Mouse (Mus musculus): ENCODE measurements around the gene Mast4. TPM values are rescaled to one million over a fixed set of nuclear protein-coding genes. Genes with fewer than 3 reads are reported as not detected.

The Mast4 gene
- polyA plus RNA-seq, 1 experiment from 2014 or later, result 15.2 TPM

- ATAC-seq, result no peak
- no peak overlapping the region for H3K27ac ChIP-seq
- no peak overlapping the region for H3K4me2 ChIP-seq
- H3K27me3 ChIP-seq, result no peaks in the 10 kb centered on the region
- no peak overlapping the region for H3K9ac ChIP-seq
- no peaks in the 10 kb centered on the region for H3K36me3 ChIP-seq (ENCODE audit: poor library complexity, severe bottlenecking)
- H3K9me3 ChIP-seq (replicated peaks), result no peaks in the 10 kb centered on the region
- WGBS, result 90% methylated on average over 6 of the region's 6 CpGs
- no peak overlapping the region for H3K4me3 ChIP-seq
- peaks cover 14% of the 10 kb centered on the region for H3K4me1 ChIP-seq
These were observed 644.9 kb downstream of the Mast4 start for GRCm38 (mm10) chr13:102689201-102690090.

GRCm38 (mm10) chr13:102688121-102688520 lies 646.2 kb downstream of the Mast4 start:
- Histone ChIP-seq H3K4me2 (no peak overlapping the region), H3K27ac (no peak overlapping the region), H3K4me3 (no peak overlapping the region), H3K36me3 (ENCODE audit: poor library complexity, severe bottlenecking) (no peaks in the 10 kb centered on the region), H3K9ac (no peak overlapping the region), H3K4me1 (peaks cover 14% of the 10 kb centered on the region), H3K27me3 (no peaks in the 10 kb centered on the region), H3K9me3 (replicated peaks) (no peaks in the 10 kb centered on the region)
- ATAC-seq, result no peak
- WGBS, result 94% methylated on average over 1 of the region's 1 CpGs

GRCm38 (mm10) chr13:102684890-102685289 lies 649.4 kb downstream of the Mast4 start:
- H3K4me2 ChIP-seq, result no peak overlapping the region
- 82% methylated on average over 4 of the region's 4 CpGs for WGBS
- H3K36me3 ChIP-seq (ENCODE audit: poor library complexity, severe bottlenecking), result no peaks in the 10 kb centered on the region
- no peaks in the 10 kb centered on the region for H3K27me3 ChIP-seq
- H3K9ac ChIP-seq, result no peak overlapping the region
- H3K9me3 ChIP-seq (replicated peaks), result no peaks in the 10 kb centered on the region
- ATAC-seq, result no peak
- H3K4me3 ChIP-seq, result no peak overlapping the region
- H3K4me1 ChIP-seq, result no peaks in the 10 kb centered on the region
- H3K27ac ChIP-seq, result no peak overlapping the region
